Mouse (Mus musculus) limb, embryonic 14.5 days (tissue): Measurements from ENCODE around the gene Mtfmt. TPM values are rescaled to one million over a fixed set of nuclear protein-coding genes. Genes with fewer than 3 reads are reported as not detected.
A peak's percentile ranks its signal among the peaks of the same experiment; 100 is the strongest.

Experiments used
- ATAC-seq: fragments of 200-750 bp; cut with Nextera tagmentation; 2 replicates; pipeline ENCODE4 v1.8.0; 2017; ENCODE audit warnings: low read depth, moderate number of reproducible peaks, moderate TSS enrichment; ENCODE audit not compliant: low FRiP score
- DNase-seq: peaks from one replicate; pipeline ENCODE4 v3.0.0-alpha.2; 2015; ENCODE audit warnings: low spot score
- H3K27ac ChIP-seq: fragments of 300-500 bp; sonication (generic); replicated peaks from 2 replicates; pipeline ENCODE4 v1.5.1; 2014; ENCODE audit warnings: low read depth, mild to moderate bottlenecking, low read length, moderate library complexity, mixed read lengths
- H3K27me3 ChIP-seq: fragments of 300-500 bp; sonication (generic); 2 replicates; pipeline ENCODE4 v1.6.1; 2014; ENCODE audit warnings: low read length, mixed read lengths; ENCODE audit not compliant: control insufficient read depth, insufficient read depth
- H3K36me3 ChIP-seq: fragments of 300-500 bp; sonication (generic); 2 replicates; pipeline ENCODE4 v1.6.1; 2014; ENCODE audit warnings: mild to moderate bottlenecking, low read length, moderate library complexity, mixed read lengths; ENCODE audit not compliant: control insufficient read depth, insufficient read depth
- H3K4me1 ChIP-seq: fragments of 300-500 bp; sonication (generic); 2 replicates; pipeline ENCODE4 v1.6.1; 2014; ENCODE audit warnings: antibody characterized with exemption, low read length, mixed read lengths; ENCODE audit not compliant: control insufficient read depth, insufficient read depth
- H3K4me2 ChIP-seq: fragments of 300-500 bp; sonication (generic); replicated peaks from 2 replicates; pipeline ENCODE4 v1.6.1; 2014; ENCODE audit warnings: low read depth, mild to moderate bottlenecking, low read length, moderate library complexity; ENCODE audit not compliant: severe bottlenecking
- H3K4me3 ChIP-seq: fragments of 300-500 bp; sonication (generic); replicated peaks from 2 replicates; pipeline ENCODE4 v1.5.1; 2014; ENCODE audit warnings: low read length
- H3K9ac ChIP-seq: fragments of 300-500 bp; sonication (generic); 2 replicates; pipeline ENCODE4 v1.6.1; 2014; ENCODE audit warnings: mild to moderate bottlenecking, low read depth, low read length, moderate library complexity; ENCODE audit not compliant: severe bottlenecking
- H3K9me3 ChIP-seq: fragments of 300-500 bp; sonication (generic); 2 replicates; pipeline ENCODE4 v1.6.1; 2016; ENCODE audit warnings: low read length; ENCODE audit not compliant: control insufficient read depth
- POLR2A ChIP-seq: fragments of 200-500 bp; IDR thresholded peaks from 2 replicates; pipeline ENCODE4 v1.8.0; 2012; ENCODE audit warnings: inconsistent platforms, mild to moderate bottlenecking, moderate library complexity, borderline replicate concordance; ENCODE audit not compliant: insufficient read depth, insufficient read length; ENCODE audit errors: extremely low read depth
- WGBS: fragments of 180-500 bp; shearing (Covaris S2); extraction: QIAGEN DNeasy Blood & Tissue Kit; methylation state at CpG from one replicate; pipeline ENCODE4 v1.1.7; 2014; 5-methylcytosine and 5-hydroxymethylcytosine counted together
- polyA plus RNA-seq, 2 experiments: library from polyadenylated mRNA; depleted of rRNA in 1 of 2; stranded (reverse) in 1 of 2; unstranded in 1 of 2; fragments of >200 nt; fragmentation: Nextera tagmentation in 1 of 2; extraction: Ambion mirVana in 1 of 2; gene quantifications; 2 replicates each; pipeline versions ENCODE4 v1.2.1 to v1.2.3; 2012 to 2014

The Mtfmt gene
- polyA plus RNA-seq (2012; rRNA removed): 26.3 and 28.8 TPM in 2 replicates
- 18.7 and 22.5 TPM in 2 replicates for polyA plus RNA-seq (2014; fragmentation: Nextera tagmentation; extraction: Ambion mirVana)

GRCm38 (mm10) chr9:65435671-65436301, at the start of gene Mtfmt:
Mtfmt (plus strand) TSS chr9:65435782.
- Histone ChIP-seq H3K27ac (no peak within 1 kb of the TSS), H3K9ac (peak within 1 kb of the TSS; percentile 77), H3K4me1 (peaks cover 3% of the 10 kb centered on the region), H3K9me3 (no peaks in the 10 kb centered on the region), H3K27me3 (no peaks in the 10 kb centered on the region), H3K4me3 (peak within 1 kb of the TSS; percentile 89), H3K4me2 (peak within 1 kb of the TSS; percentile 54), H3K36me3 (peaks cover 15% of the 10 kb centered on the region)
- peak; percentile 93 for ATAC-seq
- DNase-seq: peak; percentile 93
- 1% methylated on average over 51 of the region's 54 CpGs for WGBS
- TF ChIP-seq POLR2A: peak; percentile 80; the same call in 1 of the 2 replicates

- no peaks in the 10 kb centered on the region for H3K4me1 ChIP-seq
- peaks cover 16% of the 10 kb centered on the region for H3K27me3 ChIP-seq
- H3K27ac ChIP-seq: no peak overlapping the region
- WGBS: 17% methylated on average over 8 of the region's 8 CpGs
- no peak for DNase-seq
- no peak for TF ChIP-seq POLR2A
- no peaks in the 10 kb centered on the region for H3K9me3 ChIP-seq
- no peak overlapping the region for H3K4me2 ChIP-seq
- H3K9ac ChIP-seq: no peak overlapping the region
- H3K4me3 ChIP-seq: no peak overlapping the region
- ATAC-seq: no peak
- no peaks in the 10 kb centered on the region for H3K36me3 ChIP-seq
These were observed 49.0 kb upstream of the Mtfmt start for GRCm38 (mm10) chr9:65386373-65387140.

GRCm38 (mm10) chr9:65390752-65391612, 44.6 kb upstream of the Mtfmt start:
- H3K36me3 ChIP-seq: no peaks in the 10 kb centered on the region
- H3K9ac ChIP-seq: peak overlapping the region; percentile 60
- 18% methylated on average over 84 of the region's 96 CpGs for WGBS
- no peaks in the 10 kb centered on the region for H3K4me1 ChIP-seq
- H3K4me3 ChIP-seq: peak overlapping the region; percentile 48
- TF ChIP-seq POLR2A: no peak
- DNase-seq: peak; percentile 10
- peaks cover 29% of the 10 kb centered on the region for H3K27me3 ChIP-seq
- no peak overlapping the region for H3K27ac ChIP-seq
- peak overlapping the region; percentile 65 for H3K4me2 ChIP-seq
- no peaks in the 10 kb centered on the region for H3K9me3 ChIP-seq
- ATAC-seq: peak; percentile 50

GRCm38 (mm10) chr9:65391613-65391964, 44.0 kb upstream of the Mtfmt start, which contains the start of gene Kbtbd13:
Kbtbd13 (minus strand) TSS chr9:65391652.
- H3K27me3 ChIP-seq: peaks cover 29% of the 10 kb centered on the region
- no peaks in the 10 kb centered on the region for H3K4me1 ChIP-seq
- DNase-seq: no peak
- no peak for TF ChIP-seq POLR2A
- H3K4me2 ChIP-seq: peak within 1 kb of the TSS; percentile 65
- peak within 1 kb of the TSS; percentile 48 for H3K4me3 ChIP-seq
- WGBS: 37% methylated on average over 7 of the region's 8 CpGs
- peak within 1 kb of the TSS; percentile 60 for H3K9ac ChIP-seq
- no peaks in the 10 kb centered on the region for H3K36me3 ChIP-seq
- ATAC-seq: no peak
- H3K9me3 ChIP-seq: no peaks in the 10 kb centered on the region
- no peak within 1 kb of the TSS for H3K27ac ChIP-seq
